Mouse (Mus musculus): ENCODE measurements around the gene Olfr885. TPM values are rescaled to one million over a fixed set of nuclear protein-coding genes. Genes with fewer than 3 reads are reported as not detected.

Gene Olfr885
- total RNA-seq (2021) = not detected
- long read RNA-seq, experiment 1 = 0 reads
- long read RNA-seq, experiment 2 = 0 reads

DNA sequence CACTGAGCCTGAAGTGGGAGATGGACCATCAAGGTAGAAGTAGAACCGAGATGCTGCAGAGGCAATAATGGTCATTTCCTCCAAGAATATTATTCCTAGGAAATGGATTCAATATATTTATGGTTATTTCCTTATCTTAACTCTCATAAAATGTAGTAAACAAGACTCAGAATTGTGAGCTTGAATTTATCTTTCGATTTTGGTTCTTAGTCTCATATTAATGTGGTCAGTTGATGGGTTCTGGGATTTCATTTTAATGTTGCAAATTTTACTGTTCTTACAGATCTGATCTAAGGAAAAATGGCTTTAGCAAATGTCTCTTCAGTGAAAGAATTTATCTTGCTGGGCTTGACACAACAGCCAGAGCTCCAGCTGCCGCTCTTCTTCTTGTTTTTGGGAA, at the start of gene Olfr885:
Gene Olfr885 (plus strand): TSS at position 301 of the 400 bp plus-strand sequence.
- DNase-seq = no peak

DNA sequence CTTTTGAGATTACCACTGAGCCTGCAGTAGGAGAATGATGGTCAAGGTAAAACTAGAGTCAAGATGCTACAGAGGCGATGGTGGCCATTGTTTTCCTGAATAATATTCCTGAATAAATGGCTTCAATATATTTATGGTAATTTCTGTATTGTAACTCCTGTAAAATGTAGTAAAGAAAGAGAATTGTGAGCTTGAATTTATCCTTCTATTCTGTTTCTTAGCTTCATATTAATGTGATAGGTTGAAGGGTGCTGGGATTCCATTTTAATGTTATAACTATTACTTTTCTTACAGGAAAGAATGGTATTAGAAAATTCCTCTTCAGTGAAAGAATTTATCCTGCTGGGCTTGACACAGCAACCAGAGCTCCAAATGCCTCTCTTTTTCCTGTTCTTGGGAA, 35.6 kb upstream of the Olfr885 start, which contains the start of gene Olfr883:
Gene Olfr883 (plus strand): TSS at position 301 of the 400 bp plus-strand sequence.
- DNase-seq = no peak

DNA sequence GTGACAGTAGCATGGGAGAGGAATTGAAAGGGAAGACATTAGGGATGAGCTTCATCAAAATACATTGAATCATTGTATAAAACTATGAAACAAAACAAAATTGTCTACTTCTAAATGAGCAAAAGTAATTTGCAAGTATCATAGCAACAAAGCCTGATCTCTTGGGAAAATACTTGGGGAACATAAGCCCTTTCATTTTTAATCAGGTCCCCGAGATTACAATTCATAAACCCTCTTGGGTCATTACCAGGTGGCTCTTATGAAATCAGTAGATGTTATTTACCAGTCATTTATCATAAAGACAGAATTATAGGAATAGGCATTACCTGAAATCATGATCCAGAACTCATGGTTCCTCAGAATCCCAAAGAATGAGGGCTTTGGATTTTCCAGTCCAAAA, 14.9 kb upstream of the Olfr885 start, which contains the start of gene Olfr884:
Gene Olfr884 (plus strand): TSS at position 301 of the 400 bp plus-strand sequence.
- DNase-seq = no peak

DNA sequence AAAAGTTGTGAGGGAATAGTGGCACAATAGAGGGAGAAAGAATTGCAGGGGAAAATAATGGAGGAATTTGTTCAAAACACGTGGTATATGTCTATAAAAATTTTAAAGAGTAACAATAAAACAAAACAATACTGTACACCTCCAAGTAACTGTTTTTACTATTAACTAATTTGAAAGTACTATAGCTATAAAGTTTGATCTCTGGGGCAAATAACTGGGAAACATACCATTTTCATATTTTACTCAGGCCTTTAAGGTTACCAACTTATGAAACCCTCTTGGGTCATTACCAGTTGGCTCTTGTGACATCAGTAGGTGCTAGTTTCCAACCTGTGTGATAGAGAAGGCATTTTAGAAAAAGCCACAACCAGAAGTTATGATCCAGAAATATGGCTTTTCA, 22.6 kb downstream of the Olfr885 start, which contains the start of gene Olfr887:
Gene Olfr887 (plus strand): TSS at position 301 of the 400 bp plus-strand sequence.
- DNase-seq = no peak

DNA sequence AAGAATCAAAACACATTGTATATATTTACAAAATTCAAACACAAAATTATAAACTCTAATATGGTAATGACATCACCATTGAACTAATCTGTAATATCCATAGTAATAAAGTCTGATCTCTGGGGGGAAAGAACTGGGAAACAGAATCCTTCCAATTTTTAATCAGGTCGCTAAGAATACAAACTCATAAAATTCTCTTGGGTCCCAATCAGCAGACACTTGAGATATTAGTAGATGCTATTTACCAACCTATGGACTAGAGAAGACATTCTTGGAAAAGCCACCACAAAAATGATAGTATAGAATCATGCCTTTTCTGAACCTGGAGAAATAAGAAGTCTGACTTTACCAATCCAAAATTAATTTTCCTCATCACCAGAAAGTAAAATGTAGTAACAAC, 46.7 kb downstream of the Olfr885 start, which contains the start of gene Olfr888:
Gene Olfr888 (plus strand): TSS at position 301 of the 400 bp plus-strand sequence.
- no peak for DNase-seq

Other genes with a start within 250 kb of the Olfr885 start
- not detected for gene Olfr877, start 207.1 kb upstream of the Olfr885 start, total RNA-seq (2021)
- gene Olfr145, start 164.6 kb upstream of the Olfr885 start, total RNA-seq (2021) = not detected
- gene Olfr878, start 143.5 kb upstream of the Olfr885 start, total RNA-seq (2021) = not detected
- not detected for gene Olfr881, start 69.5 kb upstream of the Olfr885 start, total RNA-seq (2021)
- not detected for gene Olfr883, start 35.5 kb upstream of the Olfr885 start, total RNA-seq (2021)
- gene Olfr884, start 14.8 kb upstream of the Olfr885 start, total RNA-seq (2021) = not detected
- gene Olfr887, start 22.8 kb downstream of the Olfr885 start, total RNA-seq (2021) = not detected
- gene Olfr888, start 46.8 kb downstream of the Olfr885 start, total RNA-seq (2021) = not detected
- not detected for gene Olfr889, start 53.9 kb downstream of the Olfr885 start, total RNA-seq (2021)
- gene Olfr890, start 81.2 kb downstream of the Olfr885 start, total RNA-seq (2021) = not detected
- gene Olfr891, start 119.5 kb downstream of the Olfr885 start, total RNA-seq (2021) = not detected
- not detected for gene Olfr893, start 147.0 kb downstream of the Olfr885 start, total RNA-seq (2021)
- gene Olfr894, start 156.7 kb downstream of the Olfr885 start, total RNA-seq (2021) = not detected
- gene Olfr143, start 191.5 kb downstream of the Olfr885 start, total RNA-seq (2021) = not detected
- not detected for gene Olfr895, start 206.5 kb downstream of the Olfr885 start, total RNA-seq (2021)
- not detected for gene Olfr896-ps1, start 229.8 kb downstream of the Olfr885 start, total RNA-seq (2021)

Data from gastrocnemius, postnatal 10 days (tissue).